Mouse (Mus musculus) stomach, postnatal 0 days (tissue): ENCODE measurements at regions not wholly inside any gene's neighbourhood (a gene's known extent, or its start where the extent isn't known, plus 50 kb on each side); places are given as distances from the start of the nearest gene placed in this dataset.

Source experiments
- CTCF ChIP-seq: IDR thresholded peaks from 2 replicates; pipeline ENCODE4 v1.5.1; 2016; ENCODE audit warnings: antibody characterized with exemption, low read depth, mild to moderate bottlenecking, moderate library complexity
- EP300 ChIP-seq: optimal IDR thresholded peaks from 2 replicates; pipeline ENCODE3; 2016; ENCODE audit warnings: antibody characterized with exemption

DNA sequence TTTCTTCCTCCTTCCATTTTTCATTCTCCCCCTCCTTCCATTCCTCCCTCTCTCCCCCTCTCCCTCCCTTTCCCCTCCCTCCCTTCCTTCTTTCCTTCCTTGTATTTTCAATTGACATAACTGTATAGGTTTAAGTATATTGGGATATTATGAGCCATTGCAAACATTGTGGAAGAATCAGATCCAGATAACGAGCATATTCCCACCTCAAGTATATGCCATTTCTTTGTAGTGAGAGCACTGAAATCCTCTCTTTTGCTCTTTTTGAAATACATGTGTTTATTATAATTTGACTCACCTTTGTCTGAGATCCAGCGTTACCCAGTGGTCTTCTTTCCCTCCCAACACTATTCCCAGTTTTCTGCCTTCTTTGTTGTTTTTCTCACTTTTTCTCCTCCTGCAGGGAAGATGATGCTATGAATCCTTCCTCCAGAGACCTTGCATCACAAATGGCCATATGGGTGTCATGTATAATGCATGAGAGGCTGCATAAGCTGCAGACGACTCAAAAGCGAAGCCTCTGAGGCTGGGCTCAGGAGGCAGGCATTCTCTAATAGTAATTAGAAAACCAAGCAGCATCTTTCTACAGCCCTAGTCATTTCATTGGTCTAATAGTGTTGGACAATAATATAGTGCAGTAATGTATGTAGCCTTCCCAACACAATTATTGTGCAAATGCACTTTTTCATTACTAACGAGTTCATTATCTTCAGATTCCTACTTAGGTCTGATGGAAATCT, 258.2 kb upstream of the Rgmb start:
- no peak for TF ChIP-seq EP300
- no peak for TF ChIP-seq CTCF
